Mouse (Mus musculus) urinary bladder, postnatal 4 days (tissue): Measurements from ENCODE around the gene Rpl7a.
A peak's percentile ranks its signal among the peaks of the same experiment; 100 is the strongest.
"Not testable (repeated sequence)": the region's sequence is repeated elsewhere in the genome, so short reads cannot be mapped to it uniquely, and the experiment has no call there.

ENCODE experiments used
- DNase-seq, 2 experiments: peaks; one replicate each; pipeline ENCODE4 v3.0.0; 2021 to 2022; ENCODE audit warnings: low spot score in 2 of 2

Rpl7a gene

GRCm38 (mm10) chr2:26910124-26910993, at the start of gene Rpl7a, which contains the start of gene Med22:
Gene Rpl7a, plus strand, starts transcription at chr2:26910764.
Gene Med22, minus strand, starts transcription at chr2:26910677.
- peak; percentile 99 to 100 for DNase-seq

- DNase-seq, result no peak
Observed at GRCm38 (mm10) chr2:26862856-26863255, 47.7 kb upstream of the Rpl7a start.

- DNase-seq, result no peak
Observed at GRCm38 (mm10) chr2:26864879-26865278, 45.7 kb upstream of the Rpl7a start, which contains the start of gene Abo. Gene Abo, minus strand, starts transcription at chr2:26864979.

GRCm38 (mm10) chr2:26870666-26871065, 39.9 kb upstream of the Rpl7a start:
- no peak for DNase-seq

GRCm38 (mm10) chr2:26878571-26878970, 32.0 kb upstream of the Rpl7a start:
- no peak for DNase-seq

GRCm38 (mm10) chr2:26885541-26885940, 25.0 kb upstream of the Rpl7a start:
- DNase-seq, result not testable (repeated sequence)

- DNase-seq, result not testable (repeated sequence)
Observed at GRCm38 (mm10) chr2:26886170-26886569, 24.4 kb upstream of the Rpl7a start.

- no peak for DNase-seq
Observed at GRCm38 (mm10) chr2:26895898-26896297, 14.7 kb upstream of the Rpl7a start.

- no peak for DNase-seq
Observed at GRCm38 (mm10) chr2:26900731-26901130, 9.8 kb upstream of the Rpl7a start.

- DNase-seq, result no peak
Observed at GRCm38 (mm10) chr2:26901834-26902400, 8.6 kb upstream of the Rpl7a start.

GRCm38 (mm10) chr2:26902467-26903220, 7.9 kb upstream of the Rpl7a start, which contains the start of gene Surf6:
Gene Surf6, minus strand, starts transcription at chr2:26902879.
- DNase-seq, result peak; percentile 92 to 93

- no peak for DNase-seq
Observed at GRCm38 (mm10) chr2:26903311-26903710, 7.3 kb upstream of the Rpl7a start.

- DNase-seq, result no peak
Observed at GRCm38 (mm10) chr2:26905936-26906335, 4.6 kb upstream of the Rpl7a start.

- no peak for DNase-seq
Observed at GRCm38 (mm10) chr2:26906431-26906830, 4.1 kb upstream of the Rpl7a start.

GRCm38 (mm10) chr2:26907109-26907508, 3.5 kb upstream of the Rpl7a start:
- DNase-seq, result peak in 1 of 2 experiments; percentile 38

GRCm38 (mm10) chr2:26908710-26909386, 1.7 kb upstream of the Rpl7a start:
- no peak for DNase-seq

GRCm38 (mm10) chr2:26909387-26909784, 1.2 kb upstream of the Rpl7a start:
- no peak for DNase-seq

- no peak for DNase-seq
Observed at GRCm38 (mm10) chr2:26910994-26911765, 616 bp downstream of the Rpl7a start.

GRCm38 (mm10) chr2:26912253-26912770, 1.7 kb downstream of the Rpl7a start:
- DNase-seq, result no peak

- DNase-seq, result no peak
Observed at GRCm38 (mm10) chr2:26913416-26914147, 3.0 kb downstream of the Rpl7a start.
